Mouse (Mus musculus) liver, embryonic 14.5 days (tissue): Measurements from ENCODE around the gene Ppp2r5c.

ENCODE experiments used
- CTCF ChIP-seq: IDR thresholded peaks from 2 replicates; pipeline ENCODE4 v1.5.1; 2016; ENCODE audit warnings: antibody characterized with exemption, low read depth, control low read depth
- EP300 ChIP-seq: IDR thresholded peaks from 2 replicates; pipeline ENCODE4 v1.6.1; 2016; ENCODE audit warnings: antibody characterized with exemption, low read depth

- TF ChIP-seq CTCF (no peak), EP300 (no peak)
Observed at GRCm38 (mm10) chr12:110610713-110611112, 163.8 kb downstream of the Ppp2r5c start.
